In genomic region chr10:43159333-43159732, GRCm38 (mm10) we compare ENCODE assay signal across 24 mouse cellular contexts. TPM values are rescaled to one million over a fixed set of nuclear protein-coding genes. Genes with fewer than 3 reads are reported as not detected.
A peak's percentile ranks its signal among the peaks of the same experiment; 100 is the strongest.
DNase-seq lines count a peak whose midpoint lies in the region; ATAC-seq and TF ChIP-seq lines count a peak whose summit lies in the region.
"Had no signal": no experiment of that assay in that cellular context is flagged by ENCODE, and none has a peak within 500 bp of the region (broad histone marks: within the 10 kb centered on the region; RNA-seq: fewer than 3 reads in every experiment).

No protein-coding gene starts in this region.

- peak overlapping the region; percentile 43 for H3K4me3 ChIP-seq in gastrocnemius, adult 2 months
- no peak overlapping the region for H3K4me3 ChIP-seq in heart, embryonic 12.5 days
- no peak overlapping the region for H3K4me3 ChIP-seq in forebrain, embryonic 10.5 days
- H3K4me3 ChIP-seq: hindbrain, embryonic 15.5 days; limb, embryonic 10.5 days; midbrain, embryonic 12.5 days had no signal

- peaks cover 3% of the 10 kb centered on the region; the same call in 1 of the 2 replicates for H3K9me3 ChIP-seq in heart, embryonic 12.5 days (replicated peaks)
- H3K9me3 ChIP-seq in forebrain, embryonic 10.5 days, result peaks cover 12% of the 10 kb centered on the region
- H3K9me3 ChIP-seq: hindbrain, embryonic 15.5 days; limb, embryonic 10.5 days had no signal

- H3K4me2 ChIP-seq in heart, embryonic 12.5 days, result peak overlapping the region; percentile 6; the same call in 1 of the 2 replicates
- H3K4me2 ChIP-seq: hindbrain, embryonic 15.5 days; midbrain, embryonic 12.5 days had no signal

- ATAC-seq in heart, embryonic 12.5 days (ENCODE audit: insufficient number of reproducible peaks, low FRiP score), result no peak
- ATAC-seq: CD4-positive, CD25-positive, alpha-beta regulatory T cell, adult 4 months; forebrain, postnatal 0 days; lung, postnatal 0 days had no signal

- intact Hi-C loops in gastrocnemius, adult 2 months (cut with DNase I), result no loop called here
- intact Hi-C loops in heart, postnatal 10 days (cut with DNase I), result no loop called here

- H3K9ac ChIP-seq in heart, embryonic 12.5 days, result no peak overlapping the region; the same call in 1 of the 2 replicates
- H3K9ac ChIP-seq: forebrain, postnatal 0 days; hindbrain, embryonic 15.5 days; midbrain, embryonic 12.5 days had no signal

- 57% methylated on average over 5 of the region's 5 CpGs for WGBS in heart, embryonic 12.5 days
- 91% methylated on average over 5 of the region's 5 CpGs for WGBS in forebrain, embryonic 10.5 days

- no peaks in the 10 kb centered on the region for H3K27me3 ChIP-seq in heart, embryonic 12.5 days (replicated peaks)
- no peaks in the 10 kb centered on the region for H3K27me3 ChIP-seq in forebrain, embryonic 10.5 days (ENCODE audit: poor library complexity, severe bottlenecking)
- H3K27me3 ChIP-seq: hindbrain, embryonic 15.5 days; midbrain, embryonic 12.5 days had no signal

- peak overlapping the region; percentile 83 for H3K27ac ChIP-seq in gastrocnemius, adult 2 months
- H3K27ac ChIP-seq in heart, embryonic 12.5 days (ENCODE audit: poor library complexity, severe bottlenecking), result peak overlapping the region; percentile 81
- H3K27ac ChIP-seq in forebrain, embryonic 10.5 days, result no peak overlapping the region
- H3K27ac ChIP-seq: hindbrain, embryonic 15.5 days; kidney, postnatal 0 days; limb, embryonic 10.5 days; midbrain, embryonic 12.5 days; stomach, postnatal 0 days had no signal

- no peak for TF ChIP-seq CTCF in gastrocnemius, adult 2 months (IDR thresholded peaks at IDR 0.05)

- peak; percentile 66 for DNase-seq in gastrocnemius, adult 2 months
- DNase-seq in gastrocnemius, postnatal 10 days, result no peak
- peak; percentile 28 to 34 for DNase-seq in heart, adult 18-20 months
- DNase-seq in heart, postnatal 10 days, result peak; percentile 29 to 35
- no peak for DNase-seq in cerebellum, adult 11 months
- no peak for DNase-seq in forebrain, embryonic 10.5 days (ENCODE audit: extremely low spot score, low spot score)
- DNase-seq: adrenal gland, postnatal 36 days; cerebellum, adult 9-11 months; forebrain, postnatal 0 days; kidney, adult 2 months; liver had no signal

- no peaks in the 10 kb centered on the region for H3K36me3 ChIP-seq in heart, embryonic 12.5 days
- peaks cover 17% of the 10 kb centered on the region; the same call in 1 of the 2 replicates for H3K36me3 ChIP-seq in forebrain, embryonic 10.5 days (replicated peaks)

- peaks cover 22% of the 10 kb centered on the region for H3K4me1 ChIP-seq in heart, embryonic 12.5 days (replicated peaks)
- H3K4me1 ChIP-seq in forebrain, embryonic 10.5 days, result peaks cover 20% of the 10 kb centered on the region

RNA-seq across cellular contexts. Expression of gene Sobp, which starts 15.0 kb away (rescaled TPM):
- 10 to 100 TPM; 29.2 to 34.5 TPM for total RNA-seq in gastrocnemius, adult 2 months (2021)
- total RNA-seq in gastrocnemius, postnatal 10 days (2021), result 10 to 100 TPM; 21.6 to 28.6 TPM
- 10 to 100 TPM; 12.3 to 15.4 TPM for total RNA-seq in heart, adult 18-20 months (2021)
- polyA plus RNA-seq in heart, embryonic 12.5 days (2016; fragmentation: Nextera tagmentation; extraction: Ambion mirVana), result 2.8 and 3.1 TPM in 2 replicates
- 10 to 100 TPM; 12.0 to 15.4 TPM for total RNA-seq in heart, postnatal 10 days (2021)
- polyA plus RNA-seq in forebrain, embryonic 10.5 days (2016; fragmentation: Nextera tagmentation; extraction: Ambion mirVana), result 1.8 and 2.0 TPM in 2 replicates
- total RNA-seq: common myeloid progenitor, adult 5-6 weeks; hematopoietic stem cell, adult 5-6 weeks; monocyte, adult 5-6 weeks; neutrophil, adult 5-6 weeks had no signal
- polyA plus RNA-seq: CD4-positive, CD25-positive, alpha-beta regulatory T cell, adult 4 months had no signal

RNA-seq across cellular contexts. Expression of gene 9030612E09Rik, which starts 15.2 kb away (rescaled TPM):
- 1 to 10 TPM; 1.7 to 2.6 TPM for total RNA-seq in gastrocnemius, adult 2 months (2021)
- 1 to 10 TPM; 2.5 to 2.6 TPM for total RNA-seq in gastrocnemius, postnatal 10 days (2021)
- 1 to 10 TPM; 2.9 to 3.8 TPM for total RNA-seq in heart, adult 18-20 months (2021)
- polyA plus RNA-seq in heart, embryonic 12.5 days (2016; fragmentation: Nextera tagmentation; extraction: Ambion mirVana), result 0.23 and 0.45 TPM in 2 replicates
- 1 to 10 TPM; 1.6 to 2.3 TPM for total RNA-seq in heart, postnatal 10 days (2021)
- 1.0 and 1.1 TPM in 2 replicates for polyA plus RNA-seq in forebrain, embryonic 10.5 days (2016; fragmentation: Nextera tagmentation; extraction: Ambion mirVana)
- total RNA-seq: common myeloid progenitor, adult 5-6 weeks; hematopoietic stem cell, adult 5-6 weeks; monocyte, adult 5-6 weeks; neutrophil, adult 5-6 weeks had no signal
- polyA plus RNA-seq: CD4-positive, CD25-positive, alpha-beta regulatory T cell, adult 4 months; liver, embryonic 16.5 days had no signal

Comparison
In these comparisons a context has a peak if more than half of its experiments do, and no peak if none do; other contexts are left out.
1. DNase-seq: peak in gastrocnemius, adult 2 months (single experiment), heart, adult 18-20 months (2 of 2) and heart, postnatal 10 days (2 of 2); none in gastrocnemius, postnatal 10 days (single experiment), cerebellum, adult 11 months (single experiment) and forebrain, embryonic 10.5 days (single experiment).